Mouse (Mus musculus): ENCODE data around the gene Med12.

- TF ChIP-seq CHD2 (IDR thresholded peaks at IDR 0.05; ENCODE audit: low read depth, low read length), result no peak
- TF ChIP-seq ZNF384 (IDR thresholded peaks at IDR 0.05; ENCODE audit: low read depth, low read length), result no peak
- TF ChIP-seq HCFC1 (IDR thresholded peaks at IDR 0.05; ENCODE audit: borderline replicate concordance, insufficient read depth, low read length), result no peak
- TF ChIP-seq MAFK (IDR thresholded peaks at IDR 0.05; ENCODE audit: insufficient read depth, low read depth, low read length), result no peak
Observed at GRCm38 (mm10) chrX:101266631-101267030, 7.2 kb upstream of the Med12 start.
